Mouse (Mus musculus): ENCODE data around the gene Atg7. TPM values are rescaled to one million over a fixed set of nuclear protein-coding genes. Genes with fewer than 3 reads are reported as not detected.

The Atg7 gene
- polyA plus RNA-seq (2021; fragmentation: Nextera tagmentation), result 12.7 and 13.4 TPM in 2 replicates
- long read RNA-seq, experiment 1, transcript Atg7-201 (19 exons, 3,761 nt), result major isoform, 15 of 24 reads
- long read RNA-seq, experiment 1, partial matches to known transcripts, result 5 of 24 reads
- long read RNA-seq, experiment 1, other reads (novel, unspliced or antisense), result 3 of 24 reads
- long read RNA-seq, experiment 2, transcript Atg7-201 (19 exons, 3,761 nt), result major isoform, 124 of 171 reads
- long read RNA-seq, experiment 2, transcript Atg7-210 (20 exons, 2,459 nt), result minor isoform, 9 of 171 reads
- long read RNA-seq, experiment 2, partial matches to known transcripts, result 16 of 171 reads
- long read RNA-seq, experiment 2, other reads (novel, unspliced or antisense), result 20 of 171 reads

DNA sequence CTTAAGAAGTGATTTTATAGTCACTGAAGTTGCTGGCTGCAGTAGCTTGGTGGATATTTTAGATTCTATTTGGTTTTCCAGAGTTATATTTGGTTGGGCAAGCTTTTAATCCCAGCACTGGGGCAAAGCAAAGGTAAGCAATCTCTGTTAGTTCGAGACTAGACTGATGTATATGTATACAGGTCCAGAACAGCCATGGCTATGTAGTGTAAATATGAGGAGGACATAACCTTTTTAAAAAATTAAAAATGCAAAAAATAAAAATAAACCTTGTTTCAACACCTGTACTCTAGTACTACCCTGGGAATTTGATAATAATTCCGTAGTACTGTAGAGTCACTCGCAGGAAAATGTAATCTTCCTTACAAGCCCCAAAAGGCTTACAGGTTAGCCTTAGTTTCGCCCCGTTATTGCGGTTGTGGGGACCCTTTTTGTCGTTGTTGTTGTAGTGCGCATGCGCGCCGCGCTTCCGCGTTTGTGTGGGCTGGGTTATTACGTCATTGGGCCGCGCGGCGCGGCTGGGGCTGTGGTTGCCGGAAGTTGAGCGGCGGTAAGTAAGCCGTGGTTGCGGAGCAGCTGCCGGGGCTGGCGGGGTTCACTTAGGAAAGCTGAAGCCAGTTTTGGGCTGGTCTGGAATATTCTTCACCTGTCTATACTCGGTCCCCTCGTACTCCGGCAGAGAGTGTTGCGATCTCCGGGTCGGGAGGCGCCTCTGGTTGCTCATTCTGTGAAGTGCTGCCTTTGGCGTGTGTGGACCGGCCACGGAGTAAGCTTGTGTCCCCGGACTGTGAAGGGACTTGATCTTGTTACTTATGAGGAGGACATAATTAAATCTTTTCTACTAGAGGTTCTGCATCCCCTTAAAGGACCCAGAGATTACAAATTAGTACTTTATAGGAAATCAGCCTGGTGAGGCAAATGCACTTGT, at the start of gene Atg7:
Atg7 (plus strand) TSS at position 497 of the 928 bp plus-strand sequence.

Other genes starting within 250 kb of the Atg7 start
- 4.8 and 6.1 TPM in 2 replicates for gene Hrh1, start 245.2 kb upstream of the Atg7 start, polyA plus RNA-seq (2021; fragmentation: Nextera tagmentation)